Mouse (Mus musculus) lung, postnatal 10 days (tissue): ENCODE data around the gene Vmn1r104.
"Not testable (repeated sequence)": the region's sequence is repeated elsewhere in the genome, so short reads cannot be mapped to it uniquely, and the experiment has no call there.

Experiments used
- DNase-seq: peaks from one replicate; pipeline ENCODE4 v3.0.0; 2021

The Vmn1r104 gene

DNA sequence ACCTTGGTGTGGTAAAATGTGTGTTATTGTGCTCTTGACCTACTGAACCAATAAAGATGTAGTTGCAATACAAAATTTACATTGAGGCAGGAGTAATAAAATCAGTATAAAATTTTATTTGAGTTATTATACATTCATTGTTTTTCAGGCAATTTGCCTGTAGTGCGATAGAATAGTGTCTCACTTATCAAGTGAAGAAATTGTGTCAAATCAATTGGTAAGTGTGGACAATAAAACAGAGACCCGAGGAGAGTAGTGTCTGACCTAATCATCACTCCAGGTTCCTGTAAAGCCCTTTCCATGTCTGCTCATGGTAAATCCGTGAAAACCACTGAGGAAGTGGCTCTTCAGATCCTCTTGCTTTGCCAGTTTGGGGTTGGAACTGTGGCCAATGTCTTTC lies at the start of gene Vmn1r104:
Vmn1r104 (plus strand) TSS at position 301 of the 400 bp plus-strand sequence.
- DNase-seq = not testable (repeated sequence)

DNA sequence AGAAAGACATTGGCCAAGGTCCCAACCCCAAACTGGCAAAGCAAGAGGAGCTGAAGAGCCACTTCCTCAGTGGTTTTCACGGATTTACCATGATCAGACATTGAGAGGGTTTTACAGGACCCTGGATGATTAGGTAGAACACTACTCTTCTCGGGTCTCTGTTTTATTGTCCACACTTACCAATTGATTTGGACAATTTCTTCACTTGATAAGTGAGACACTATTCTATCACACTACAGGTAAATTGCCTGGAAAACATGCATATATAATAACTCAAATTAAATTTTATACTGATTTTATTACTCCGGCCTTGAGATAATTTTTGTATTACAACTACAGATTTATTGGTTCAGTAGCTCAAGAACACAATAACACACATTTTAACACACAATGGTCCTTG lies 23.2 kb upstream of the Vmn1r104 start, which contains the start of gene Vmn1r103:
Vmn1r103 (minus strand) TSS at position 101 of the 400 bp plus-strand sequence.
- DNase-seq = not testable (repeated sequence)

GRCm38 (mm10) chr7:20545657-20546056 lies 12.0 kb downstream of the Vmn1r104 start, which contains the start of gene Gm5726:
Gm5726 (minus strand) TSS chr7:20545757.
- DNase-seq = not testable (repeated sequence)

- DNase-seq = not testable (repeated sequence)
These were observed 42.5 kb downstream of the Vmn1r104 start, which contains the start of gene Gm4141 for GRCm38 (mm10) chr7:20576141-20576540. Gm4141 (minus strand) TSS chr7:20576241.
